Mouse (Mus musculus): ENCODE measurements around the gene Vipr2. TPM values are rescaled to one million over a fixed set of nuclear protein-coding genes. Genes with fewer than 3 reads are reported as not detected.

Vipr2 gene
- total RNA-seq (2021), result 1 to 10 TPM in 1 of 2 experiments, under 1 TPM in 1; 0.87 to 1.5 TPM
- long read RNA-seq, experiment 1, partial matches to known transcripts, result 1 of 1 reads
- long read RNA-seq, experiment 1, other reads (novel, unspliced or antisense), result 0 of 1 reads
- long read RNA-seq, experiment 2, partial matches to known transcripts, result 0 of 1 reads
- long read RNA-seq, experiment 2, other reads (novel, unspliced or antisense), result 0 of 1 reads

- peak; percentile 55 for DNase-seq (ENCODE audit: low spot score)
These were observed at the start of gene Vipr2 for GRCm38 (mm10) chr12:116077074-116077854. TSS of gene Vipr2 (plus strand) at chr12:116077726.

- DNase-seq (ENCODE audit: low spot score), result no peak
These were observed 49.4 kb upstream of the Vipr2 start for GRCm38 (mm10) chr12:116028095-116028494.

GRCm38 (mm10) chr12:116035346-116035745 lies 42.2 kb upstream of the Vipr2 start:
- no peak for DNase-seq (ENCODE audit: low spot score)

GRCm38 (mm10) chr12:116044785-116045184 lies 32.7 kb upstream of the Vipr2 start:
- DNase-seq (ENCODE audit: low spot score), result no peak

- peak; percentile 100 for DNase-seq (ENCODE audit: low spot score)
These were observed 29.8 kb upstream of the Vipr2 start, which contains the start of gene Zfp386 for GRCm38 (mm10) chr12:116047440-116048377. TSS of gene Zfp386 (plus strand) at chr12:116047724.

GRCm38 (mm10) chr12:116048766-116049165 lies 28.8 kb upstream of the Vipr2 start:
- DNase-seq (ENCODE audit: low spot score), result no peak

- no peak for DNase-seq (ENCODE audit: low spot score)
These were observed 28.3 kb upstream of the Vipr2 start for GRCm38 (mm10) chr12:116049236-116049635.

GRCm38 (mm10) chr12:116049701-116050100 lies 27.8 kb upstream of the Vipr2 start:
- no peak for DNase-seq (ENCODE audit: low spot score)

- no peak for DNase-seq (ENCODE audit: low spot score)
These were observed 23.2 kb upstream of the Vipr2 start for GRCm38 (mm10) chr12:116054342-116054741.

GRCm38 (mm10) chr12:116056112-116056511 lies 21.4 kb upstream of the Vipr2 start:
- DNase-seq (ENCODE audit: low spot score), result no peak

GRCm38 (mm10) chr12:116061561-116062193 lies 15.8 kb upstream of the Vipr2 start:
- no peak for DNase-seq (ENCODE audit: low spot score)

- no peak for DNase-seq (ENCODE audit: low spot score)
These were observed 15.3 kb upstream of the Vipr2 start for GRCm38 (mm10) chr12:116062194-116062583.

GRCm38 (mm10) chr12:116063020-116063419 lies 14.5 kb upstream of the Vipr2 start:
- DNase-seq (ENCODE audit: low spot score), result no peak

- peak; percentile 50 for DNase-seq (ENCODE audit: low spot score)
These were observed 6.5 kb upstream of the Vipr2 start for GRCm38 (mm10) chr12:116071023-116071422.

- no peak for DNase-seq (ENCODE audit: low spot score)
These were observed 385 bp downstream of the Vipr2 start for GRCm38 (mm10) chr12:116077855-116078366.

GRCm38 (mm10) chr12:116083125-116083524 lies 5.6 kb downstream of the Vipr2 start:
- DNase-seq (ENCODE audit: low spot score), result no peak

- no peak for DNase-seq (ENCODE audit: low spot score)
These were observed 6.8 kb downstream of the Vipr2 start for GRCm38 (mm10) chr12:116084294-116084693.

GRCm38 (mm10) chr12:116086951-116087600 lies 9.6 kb downstream of the Vipr2 start:
- DNase-seq (ENCODE audit: low spot score), result no peak

GRCm38 (mm10) chr12:116089836-116090235 lies 12.3 kb downstream of the Vipr2 start:
- no peak for DNase-seq (ENCODE audit: low spot score)

GRCm38 (mm10) chr12:116094765-116095555 lies 17.4 kb downstream of the Vipr2 start:
- DNase-seq (ENCODE audit: low spot score), result no peak

Measured in gastrocnemius, adult 18-20 months (tissue).